Mouse (Mus musculus) forelimb bud, embryonic 11.5 days (tissue): ENCODE data around the gene Tead2.
A peak's percentile ranks its signal among the peaks of the same experiment; 100 is the strongest.
"Not testable (repeated sequence)": the region's sequence is repeated elsewhere in the genome, so short reads cannot be mapped to it uniquely, and the experiment has no call there.

Experiments used
- DNase-seq: peaks from one replicate; pipeline ENCODE4 v3.0.0-alpha.2; 2012; ENCODE audit warnings: low read depth, low spot score

The Tead2 gene

DNA sequence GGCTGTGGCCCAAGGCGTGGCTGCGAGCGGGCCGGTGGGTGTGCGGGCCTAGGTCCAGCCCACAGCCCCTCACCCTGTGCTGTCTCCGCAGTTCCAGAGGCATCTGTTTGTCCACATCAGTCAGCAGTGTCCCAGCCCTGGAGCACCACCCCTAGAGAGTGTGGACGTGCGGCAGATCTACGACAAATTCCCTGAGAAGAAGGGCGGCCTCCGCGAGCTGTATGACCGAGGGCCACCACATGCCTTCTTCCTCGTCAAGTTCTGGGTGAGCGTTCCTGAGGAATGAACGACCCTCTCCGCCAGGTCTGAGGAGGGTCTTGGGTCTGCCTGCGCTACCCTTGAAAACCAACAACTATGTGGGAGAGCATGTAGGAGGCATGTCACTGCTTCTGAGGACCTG, 13.0 kb downstream of the Tead2 start:
- no peak for DNase-seq

DNA sequence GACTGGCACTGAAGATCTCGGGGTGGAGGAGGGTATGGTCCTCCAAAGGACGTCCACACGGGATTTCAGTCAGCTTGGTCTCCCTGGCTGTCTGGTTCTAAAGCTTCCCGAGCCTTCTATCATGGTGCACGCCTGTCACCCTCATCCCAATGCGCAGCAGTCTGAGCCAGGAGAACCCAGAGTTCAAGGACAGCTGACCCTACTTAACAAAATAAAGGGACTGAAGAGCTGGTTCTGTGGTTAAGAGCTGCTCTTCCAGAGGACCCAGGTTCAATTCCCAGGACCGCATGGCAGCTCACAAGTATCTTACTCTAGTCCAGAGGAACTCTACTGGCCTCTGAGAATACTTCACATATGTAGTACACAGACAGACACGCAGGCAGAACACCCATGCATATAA, 13.5 kb downstream of the Tead2 start:
- DNase-seq, result no peak

DNA sequence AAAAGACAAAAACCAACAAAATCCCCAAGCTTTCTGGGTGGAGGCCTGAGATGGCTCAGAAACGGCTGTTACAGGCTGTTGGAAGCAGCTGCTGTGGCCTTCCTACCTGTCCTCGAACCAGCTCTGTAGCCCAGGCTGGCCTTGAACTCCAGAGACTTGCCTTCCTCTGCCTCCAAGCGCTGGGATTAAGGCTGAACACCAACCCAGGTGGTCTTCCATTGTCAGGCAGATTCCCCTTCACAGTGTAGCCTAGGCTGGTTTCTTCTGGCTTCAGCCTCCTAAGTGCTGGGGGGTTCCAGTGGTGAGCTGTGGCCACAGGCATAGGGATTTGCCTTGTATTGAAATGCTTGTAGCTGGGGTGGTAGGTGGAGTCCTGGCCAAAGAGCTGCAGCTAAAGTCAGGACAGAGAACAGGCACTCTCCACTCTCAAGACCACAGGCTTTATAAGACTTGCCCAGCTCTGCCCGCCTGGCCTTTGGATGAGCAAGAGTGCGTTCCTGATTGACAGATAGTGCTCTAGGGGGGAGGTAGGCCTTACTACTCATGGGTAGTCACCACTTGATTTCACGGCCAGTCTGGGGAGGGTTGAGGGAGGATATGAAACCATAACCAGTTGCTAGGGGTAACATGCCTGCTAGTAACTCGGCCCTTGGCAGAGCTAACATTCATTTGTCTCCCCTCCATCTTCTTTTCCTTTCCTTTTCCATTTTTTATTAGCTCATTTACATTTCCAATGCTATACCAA, 14.1 kb downstream of the Tead2 start:
- DNase-seq, result no peak

DNA sequence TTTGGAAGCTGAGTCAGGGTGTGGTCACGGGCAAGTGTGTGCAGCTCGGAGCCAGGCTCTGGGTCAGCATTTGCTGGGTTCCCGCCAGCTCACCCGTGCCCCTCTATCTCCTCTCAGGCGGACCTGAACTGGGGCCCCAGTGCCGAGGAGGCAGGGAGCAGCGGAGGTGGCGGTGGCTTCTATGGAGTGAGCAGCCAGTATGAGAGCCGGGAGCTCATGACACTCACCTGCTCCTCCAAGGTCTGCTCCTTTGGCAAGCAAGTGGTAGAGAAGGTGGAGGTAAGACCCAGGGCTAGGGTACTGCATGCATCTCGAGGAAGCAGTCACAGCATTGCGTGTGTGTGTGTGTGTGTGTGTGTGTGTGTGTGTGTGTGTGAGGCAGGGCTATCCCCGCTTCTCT, 15.6 kb downstream of the Tead2 start:
- DNase-seq, result no peak

DNA sequence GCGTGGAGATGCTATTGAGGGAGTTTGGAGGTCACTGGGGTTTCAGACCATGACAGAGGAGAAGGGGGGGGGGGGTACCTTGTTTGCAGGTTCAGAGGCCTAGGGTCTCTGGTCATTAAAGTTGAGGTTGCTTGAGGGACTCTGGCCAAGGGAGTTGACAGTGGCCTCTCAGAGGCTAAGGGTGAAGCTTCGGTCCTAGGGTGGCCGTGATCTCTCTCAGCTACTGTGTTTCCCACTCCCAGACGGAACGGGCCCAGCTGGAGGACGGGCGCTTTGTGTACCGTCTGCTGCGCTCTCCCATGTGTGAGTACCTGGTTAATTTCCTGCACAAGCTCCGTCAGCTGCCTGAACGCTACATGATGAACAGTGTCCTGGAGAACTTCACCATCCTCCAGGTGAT, 16.4 kb downstream of the Tead2 start:
- no peak for DNase-seq

GRCm38 (mm10) chr7:45232716-45233465, 17.3 kb downstream of the Tead2 start:
- DNase-seq, result no peak

- DNase-seq, result no peak
Observed at GRCm38 (mm10) chr7:45233580-45234332, 18.2 kb downstream of the Tead2 start.

GRCm38 (mm10) chr7:45234333-45234841, 18.8 kb downstream of the Tead2 start:
- DNase-seq, result peak; percentile 46

DNA sequence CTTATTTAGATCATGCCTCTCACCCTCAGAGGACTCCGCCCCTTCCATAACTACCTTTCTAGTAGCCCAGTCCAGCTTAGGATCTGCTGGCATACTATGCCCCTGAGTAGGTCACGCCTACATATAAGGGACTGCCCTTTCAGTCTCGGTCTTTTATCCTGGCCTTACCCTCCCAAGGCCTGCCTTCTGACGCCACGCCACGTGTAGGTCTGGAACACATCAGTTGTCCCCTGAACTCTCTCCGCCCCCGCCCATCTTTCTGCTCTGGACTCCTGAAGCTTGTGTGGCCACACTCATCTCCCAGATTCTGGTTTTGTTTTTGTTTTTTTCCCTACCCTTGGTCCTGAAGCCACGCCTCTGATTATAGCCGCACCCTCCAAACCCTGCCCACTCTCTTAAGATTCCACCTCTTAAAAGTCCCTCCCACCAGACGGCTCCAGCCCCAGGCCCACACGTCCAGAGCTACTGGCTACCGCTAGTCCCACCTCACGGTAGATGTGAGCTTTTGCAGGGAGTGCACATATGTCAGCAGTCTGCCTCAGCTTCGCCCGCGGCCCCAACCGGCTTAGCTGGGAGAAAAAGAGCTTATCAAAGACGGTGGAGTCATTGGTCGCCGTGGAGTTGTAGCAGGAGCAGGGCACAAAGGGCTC, 19.5 kb downstream of the Tead2 start:
- DNase-seq, result peak; percentile 86

DNA sequence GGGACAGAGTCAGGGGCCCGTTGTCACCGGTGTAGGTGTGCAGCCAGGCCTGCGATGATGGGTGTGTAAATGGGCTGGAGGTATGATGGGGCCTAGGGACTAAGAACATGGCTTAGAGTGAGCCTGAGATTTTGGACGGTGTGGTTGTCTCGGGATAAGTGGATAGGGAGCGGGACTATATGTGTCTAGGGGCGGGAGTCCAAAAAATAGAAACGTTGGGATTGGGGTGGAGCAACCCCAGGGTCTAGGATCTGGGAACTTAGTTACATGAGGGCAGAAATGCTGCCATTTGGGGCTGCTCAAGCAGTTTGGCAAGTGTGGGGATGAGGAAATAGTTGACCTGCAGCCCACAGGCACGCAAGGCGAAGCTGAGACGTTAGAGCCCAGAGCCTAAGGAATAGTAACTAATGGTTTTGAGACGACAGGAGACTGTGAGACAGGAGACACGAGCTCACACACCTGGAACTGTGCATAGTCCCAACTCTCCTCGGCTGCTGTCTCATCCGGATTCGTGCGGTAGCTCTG, 20.2 kb downstream of the Tead2 start:
- DNase-seq, result peak; percentile 25

DNA sequence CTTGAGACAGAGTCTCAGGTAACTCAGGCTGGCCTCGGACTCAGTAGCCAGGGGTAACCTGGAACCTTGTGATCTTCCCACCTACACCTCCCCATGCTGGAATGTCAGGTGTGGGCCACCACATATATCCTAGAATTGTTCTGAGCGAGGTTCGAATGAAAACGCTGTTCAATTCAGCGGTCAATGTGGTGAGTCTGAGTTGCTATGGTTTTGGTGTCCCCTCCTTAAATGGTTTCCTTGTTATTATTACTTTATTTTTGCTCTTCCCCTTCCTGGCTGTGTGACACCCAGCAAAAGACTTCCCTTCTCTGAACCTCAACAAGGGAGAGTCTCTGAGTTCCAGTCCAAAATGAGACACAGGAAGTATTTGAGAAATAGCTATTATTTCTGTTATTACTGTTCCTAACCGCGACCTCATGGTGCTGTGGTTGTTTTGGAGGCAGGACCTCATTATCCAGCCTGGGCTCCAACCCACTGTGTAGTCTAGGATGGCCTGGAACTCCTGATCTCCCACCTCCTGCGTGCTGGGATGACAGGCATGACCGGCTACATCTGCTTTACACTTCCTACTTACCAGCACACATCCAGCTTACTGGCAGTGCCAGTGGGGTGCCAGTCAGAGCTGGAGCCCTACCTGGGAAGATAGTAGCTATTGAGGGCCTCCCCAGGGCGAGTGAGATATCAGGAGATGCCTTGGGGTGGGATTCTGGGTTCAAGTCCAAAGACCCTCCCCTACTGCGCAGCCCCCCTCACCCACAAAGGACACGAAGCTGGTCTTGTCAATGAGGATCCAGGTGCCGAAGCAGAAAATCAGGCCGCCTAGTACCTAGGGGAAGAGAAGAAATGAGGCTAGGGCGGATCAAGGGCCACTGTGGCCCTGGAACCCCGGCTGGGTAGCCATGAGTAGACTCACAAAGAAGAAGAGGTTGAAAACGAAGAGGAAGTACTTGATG, 22.5 kb downstream of the Tead2 start:
- DNase-seq, result no peak

- DNase-seq, result no peak
Observed at GRCm38 (mm10) chr7:45238723-45239496, 23.4 kb downstream of the Tead2 start, which contains the start of gene Cd37. Gene Cd37 (minus strand): TSS chr7:45239115.

- DNase-seq, result no peak
Observed at GRCm38 (mm10) chr7:45240109-45240508, 24.6 kb downstream of the Tead2 start.

GRCm38 (mm10) chr7:45240633-45241388, 25.3 kb downstream of the Tead2 start, which contains the start of gene Slc6a16:
Gene Slc6a16 (plus strand): TSS chr7:45241085.
- peak; percentile 55 for DNase-seq

GRCm38 (mm10) chr7:45241389-45241749, 25.8 kb downstream of the Tead2 start:
- DNase-seq, result no peak

DNA sequence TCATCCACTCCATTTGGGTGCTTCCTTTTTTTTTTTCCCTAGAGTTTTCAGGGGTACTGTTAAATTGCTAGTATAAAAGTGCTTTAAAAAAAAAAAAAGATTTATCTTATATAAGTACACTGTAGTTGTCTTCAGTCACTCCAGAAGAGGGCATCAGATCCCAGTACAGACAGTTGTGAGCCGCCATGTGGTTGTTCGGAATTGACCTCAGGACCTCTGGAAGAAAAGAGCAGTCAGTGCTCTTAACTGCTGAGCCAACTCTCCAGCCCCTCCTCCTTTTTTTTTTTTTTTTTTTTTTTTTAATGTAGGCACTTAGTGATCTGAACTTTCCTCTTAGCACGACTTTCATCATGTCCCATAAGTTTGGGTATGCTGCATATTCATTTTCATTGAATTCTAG, 32.1 kb downstream of the Tead2 start:
- no peak for DNase-seq

DNA sequence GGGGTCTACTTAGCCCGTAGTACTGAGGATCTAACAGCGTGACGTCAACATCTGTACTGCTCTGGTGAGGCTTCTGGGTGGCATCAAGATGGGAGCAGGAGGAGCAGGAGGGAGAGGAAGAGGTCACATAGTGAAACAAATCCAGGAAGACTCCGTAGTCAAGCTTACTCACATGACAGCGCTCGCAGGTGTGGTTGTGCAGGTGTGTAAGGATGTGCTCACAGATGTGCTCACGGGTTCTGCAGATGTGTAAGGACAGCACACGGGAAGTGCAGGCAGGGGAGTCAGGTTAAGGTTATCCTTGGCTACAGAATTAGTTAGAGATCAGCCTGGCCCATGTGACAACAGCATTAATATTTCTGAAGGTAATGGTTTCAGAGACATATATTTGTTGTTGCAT, 38.3 kb downstream of the Tead2 start:
- no peak for DNase-seq

- DNase-seq, result not testable (repeated sequence)
Observed at GRCm38 (mm10) chr7:45255822-45256221, 40.3 kb downstream of the Tead2 start.
